Mouse (Mus musculus) stomach, postnatal 0 days (tissue): ENCODE measurements around the gene Hist2h3b.

Experiments used
- CTCF ChIP-seq: IDR thresholded peaks from 2 replicates; pipeline ENCODE4 v1.5.1; 2016; ENCODE audit warnings: antibody characterized with exemption, low read depth, mild to moderate bottlenecking, moderate library complexity
- EP300 ChIP-seq: optimal IDR thresholded peaks from 2 replicates; pipeline ENCODE3; 2016; ENCODE audit warnings: antibody characterized with exemption

DNA sequence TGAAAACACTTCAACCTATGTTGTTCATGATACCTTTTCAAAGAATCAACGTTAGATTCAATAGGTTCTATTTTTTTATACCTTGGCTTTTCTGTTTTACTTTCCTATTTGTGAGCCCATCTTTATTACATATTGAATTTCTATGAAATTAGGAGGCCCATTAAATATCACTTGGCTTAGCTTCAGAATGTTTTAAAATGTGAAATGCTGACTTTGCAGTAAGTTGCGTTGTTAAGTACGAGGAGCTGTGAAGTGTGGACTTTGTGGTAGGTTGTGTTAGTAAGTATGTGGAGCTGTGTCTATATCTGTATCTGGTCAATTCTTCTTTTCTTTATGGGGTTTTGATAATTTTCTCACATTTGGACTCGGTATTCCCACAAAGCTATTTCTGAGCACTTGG lies 29.9 kb downstream of the Hist2h3b start:
- TF ChIP-seq CTCF (no peak), EP300 (no peak)
